Mouse (Mus musculus) kidney, postnatal 14 days (tissue): ENCODE results near the gene Vmn2r33.
"Not testable (repeated sequence)": the region's sequence is repeated elsewhere in the genome, so short reads cannot be mapped to it uniquely, and the experiment has no call there.

Experiments used
- DNase-seq: peaks from one replicate; pipeline ENCODE4 v3.0.0; 2022; ENCODE audit warnings: mixed read lengths

Vmn2r33 gene

GRCm38 (mm10) chr7:7566686-7567085 lies at the start of gene Vmn2r33:
Gene Vmn2r33 (minus strand): TSS chr7:7566786.
- not testable (repeated sequence) for DNase-seq
